Mouse (Mus musculus) ES-Bruce4 (cell line): ENCODE results near the gene Tmem158. TPM values are rescaled to one million over a fixed set of nuclear protein-coding genes. Genes with fewer than 3 reads are reported as not detected.
A peak's percentile ranks its signal among the peaks of the same experiment; 100 is the strongest.

Experiments used
- H3K27ac ChIP-seq: 2 replicates; pipeline ENCODE4 v1.5.1; 2012; ENCODE audit warnings: low read length, inconsistent platforms; ENCODE audit not compliant: insufficient read depth
- H3K27me3 ChIP-seq: 2 replicates; pipeline ENCODE4 v1.6.1; 2012; ENCODE audit warnings: mild to moderate bottlenecking, low read length, inconsistent platforms; ENCODE audit not compliant: control insufficient read depth, poor library complexity, insufficient read depth, severe bottlenecking
- H3K36me3 ChIP-seq: 2 replicates; pipeline ENCODE4 v1.6.1; 2012; ENCODE audit warnings: inconsistent platforms, mild to moderate bottlenecking, low read length, moderate library complexity; ENCODE audit not compliant: control insufficient read depth, poor library complexity, insufficient read depth, severe bottlenecking
- H3K4me1 ChIP-seq: one replicate; pipeline ENCODE4 v1.8.1; 2011; ENCODE audit warnings: low read length; ENCODE audit not compliant: control insufficient read depth, insufficient read depth
- H3K4me3 ChIP-seq: 2 replicates; pipeline ENCODE4 v1.5.1; 2011; ENCODE audit warnings: low read depth, mild to moderate bottlenecking, low read length
- H3K9ac ChIP-seq: 2 replicates; pipeline ENCODE4 v1.6.1; 2012; ENCODE audit warnings: low read depth, mild to moderate bottlenecking, inconsistent platforms; ENCODE audit not compliant: poor library complexity, severe bottlenecking
- H3K9me3 ChIP-seq: replicated peaks from 2 replicates; pipeline ENCODE4 v1.6.1; 2012; ENCODE audit warnings: mild to moderate bottlenecking, low read length, inconsistent platforms; ENCODE audit not compliant: control insufficient read depth, poor library complexity, insufficient read depth, severe bottlenecking
- CTCF ChIP-seq: IDR thresholded peaks from one replicate; pipeline ENCODE4 v1.8.1; 2011; ENCODE audit warnings: low read depth, low read length
- EP300 ChIP-seq: IDR thresholded peaks from 2 replicates; pipeline ENCODE4 v1.6.1; 2011; ENCODE audit warnings: low read depth, low read length; ENCODE audit not compliant: insufficient read depth
- POLR2A ChIP-seq: IDR thresholded peaks from one replicate; pipeline ENCODE4 v1.8.1; 2011; ENCODE audit warnings: low read length; ENCODE audit not compliant: insufficient read depth
- polyA plus RNA-seq: library from polyadenylated mRNA; stranded (reverse); fragments of >200 nt; gene quantifications from 2 replicates; pipeline ENCODE4 v1.2.4, GENCODE M21; 2011; ENCODE audit warnings: low read depth; ENCODE audit not compliant: missing spikeins, insufficient read depth, insufficient read length

The Tmem158 gene
- polyA plus RNA-seq = 5.2 and 5.4 TPM in 2 replicates

DNA sequence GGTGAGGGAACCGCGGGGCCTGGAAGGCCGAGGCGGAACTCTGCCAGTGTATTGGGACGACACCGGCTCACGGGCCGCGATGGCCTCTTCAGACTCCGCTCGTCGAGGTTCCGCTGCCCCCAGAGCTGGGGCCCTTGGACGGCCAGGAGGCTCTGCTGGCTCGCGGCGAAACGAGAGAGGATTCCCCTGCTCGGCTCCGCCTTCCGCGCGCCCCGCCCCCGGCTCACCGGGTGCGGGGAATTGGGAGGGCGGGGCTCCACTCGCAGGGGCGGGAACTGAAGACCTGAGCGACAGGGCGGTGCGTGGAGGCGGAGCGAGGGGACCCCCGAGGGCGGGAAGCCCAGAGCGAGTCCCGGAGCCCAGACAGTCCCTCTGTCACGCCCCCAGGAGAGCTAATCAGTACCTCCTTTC is at the start of gene Tmem158:
Gene Tmem158 (minus strand): TSS at position 154 of the 411 bp plus-strand sequence.
- Histone ChIP-seq H3K4me1 (peaks cover 2% of the 10 kb centered on the region), H3K9me3 (no peaks in the 10 kb centered on the region), H3K4me3 (peak within 1 kb of the TSS; percentile 56), H3K36me3 (no peaks in the 10 kb centered on the region), H3K27ac (no peak within 1 kb of the TSS), H3K27me3 (no peaks in the 10 kb centered on the region; the same call in none of the 2 replicates), H3K9ac (peak within 1 kb of the TSS; percentile 73)
- peak; percentile 31 for TF ChIP-seq POLR2A
- no peak for TF ChIP-seq EP300
- no peak for TF ChIP-seq CTCF

GRCm38 (mm10) chr9:123309685-123310365 is 49.3 kb upstream of the Tmem158 start:
- H3K4me3 ChIP-seq = no peak overlapping the region
- H3K27ac ChIP-seq = no peak overlapping the region
- no peaks in the 10 kb centered on the region for H3K4me1 ChIP-seq
- no peak for TF ChIP-seq CTCF
- no peak for TF ChIP-seq EP300
- TF ChIP-seq POLR2A = no peak
- H3K9me3 ChIP-seq = no peaks in the 10 kb centered on the region
- H3K9ac ChIP-seq = no peak overlapping the region
- H3K27me3 ChIP-seq = no peaks in the 10 kb centered on the region; the same call in 1 of the 2 replicates
- H3K36me3 ChIP-seq = no peaks in the 10 kb centered on the region

- TF ChIP-seq POLR2A (no peak), EP300 (no peak), CTCF (no peak)
- H3K4me3 ChIP-seq = no peak overlapping the region
- no peaks in the 10 kb centered on the region for H3K36me3 ChIP-seq
- H3K9ac ChIP-seq = no peak overlapping the region
- H3K4me1 ChIP-seq = no peaks in the 10 kb centered on the region
- H3K9me3 ChIP-seq = no peaks in the 10 kb centered on the region
- H3K27ac ChIP-seq = no peak overlapping the region
- H3K27me3 ChIP-seq = no peaks in the 10 kb centered on the region; the same call in 1 of the 2 replicates
Observed at GRCm38 (mm10) chr9:123309073-123309472, 48.5 kb upstream of the Tmem158 start.

- TF ChIP-seq EP300 (no peak), CTCF (no peak), POLR2A (no peak)
- Histone ChIP-seq H3K36me3 (no peaks in the 10 kb centered on the region), H3K9me3 (no peaks in the 10 kb centered on the region), H3K4me1 (no peaks in the 10 kb centered on the region), H3K27ac (no peak overlapping the region), H3K27me3 (no peaks in the 10 kb centered on the region; the same call in 1 of the 2 replicates), H3K9ac (no peak overlapping the region), H3K4me3 (no peak overlapping the region)
Observed at GRCm38 (mm10) chr9:123304917-123305316, 44.4 kb upstream of the Tmem158 start.

DNA sequence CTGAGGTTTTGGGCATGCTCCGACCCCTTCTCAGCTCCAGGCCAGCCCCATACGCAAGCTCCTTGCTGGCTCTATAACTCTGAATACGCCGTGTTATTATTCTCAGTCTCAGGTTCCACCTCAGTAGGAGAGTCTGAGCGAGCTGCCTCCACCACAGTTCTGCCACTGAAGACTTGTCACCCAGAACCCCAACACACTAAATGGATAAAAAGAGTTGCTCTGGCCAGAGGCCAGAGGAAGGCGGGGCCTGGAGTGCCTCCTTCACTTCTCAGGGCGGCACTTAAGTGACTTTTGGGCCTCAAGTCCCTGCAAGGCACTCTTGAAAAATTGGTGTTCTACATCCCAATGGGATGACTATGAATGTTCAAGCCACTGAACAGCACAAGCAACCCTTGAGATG is 43.4 kb upstream of the Tmem158 start:
- Histone ChIP-seq H3K36me3 (no peaks in the 10 kb centered on the region), H3K9ac (no peak overlapping the region), H3K27me3 (no peaks in the 10 kb centered on the region), H3K27ac (no peak overlapping the region), H3K4me1 (no peaks in the 10 kb centered on the region), H3K9me3 (no peaks in the 10 kb centered on the region), H3K4me3 (no peak overlapping the region)
- TF ChIP-seq POLR2A (no peak), CTCF (no peak), EP300 (no peak)

DNA sequence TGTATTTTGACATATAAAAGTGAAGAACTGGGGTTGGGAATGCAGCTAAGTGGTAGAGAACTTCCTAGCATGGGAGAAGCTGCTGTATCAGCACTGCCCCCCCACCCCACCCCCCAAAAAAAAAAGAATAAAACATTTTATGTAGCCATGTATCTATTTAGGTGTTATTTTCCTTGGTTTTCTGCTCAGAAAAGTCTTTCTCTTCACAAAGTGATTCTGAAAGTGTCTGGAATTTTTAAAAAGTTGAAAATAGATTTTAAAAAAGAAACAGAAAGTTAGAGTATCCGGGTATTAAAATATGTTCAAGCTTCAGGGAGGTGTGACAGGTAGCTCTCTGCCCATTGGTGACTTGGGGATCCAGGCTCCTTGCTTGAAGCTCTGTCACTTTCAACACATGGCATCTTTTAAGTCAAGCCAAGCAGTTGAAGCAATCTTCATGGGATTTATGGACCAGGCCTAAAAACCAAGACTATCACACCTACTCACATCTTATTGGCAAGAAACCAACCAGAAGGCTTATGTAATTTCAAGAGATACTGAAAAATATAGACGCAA is 42.3 kb upstream of the Tmem158 start:
- Histone ChIP-seq H3K27me3 (no peaks in the 10 kb centered on the region), H3K4me1 (no peaks in the 10 kb centered on the region), H3K4me3 (no peak overlapping the region), H3K27ac (no peak overlapping the region), H3K36me3 (no peaks in the 10 kb centered on the region), H3K9me3 (no peaks in the 10 kb centered on the region), H3K9ac (no peak overlapping the region)
- no peak for TF ChIP-seq POLR2A
- no peak for TF ChIP-seq CTCF
- TF ChIP-seq EP300 = no peak
